Mouse (Mus musculus) ES-Bruce4 (cell line): ENCODE results near the gene Sap18. TPM values are rescaled to one million over a fixed set of nuclear protein-coding genes. Genes with fewer than 3 reads are reported as not detected.

Source experiments
- H3K27ac ChIP-seq: 2 replicates; pipeline ENCODE4 v1.5.1; 2012; ENCODE audit warnings: low read length, inconsistent platforms; ENCODE audit not compliant: insufficient read depth
- H3K27me3 ChIP-seq: 2 replicates; pipeline ENCODE4 v1.6.1; 2012; ENCODE audit warnings: mild to moderate bottlenecking, low read length, inconsistent platforms; ENCODE audit not compliant: control insufficient read depth, poor library complexity, insufficient read depth, severe bottlenecking
- H3K36me3 ChIP-seq: 2 replicates; pipeline ENCODE4 v1.6.1; 2012; ENCODE audit warnings: inconsistent platforms, mild to moderate bottlenecking, low read length, moderate library complexity; ENCODE audit not compliant: control insufficient read depth, poor library complexity, insufficient read depth, severe bottlenecking
- H3K4me1 ChIP-seq: one replicate; pipeline ENCODE4 v1.8.1; 2011; ENCODE audit warnings: low read length; ENCODE audit not compliant: control insufficient read depth, insufficient read depth
- H3K4me3 ChIP-seq: 2 replicates; pipeline ENCODE4 v1.5.1; 2011; ENCODE audit warnings: low read depth, mild to moderate bottlenecking, low read length
- H3K9ac ChIP-seq: 2 replicates; pipeline ENCODE4 v1.6.1; 2012; ENCODE audit warnings: low read depth, mild to moderate bottlenecking, inconsistent platforms; ENCODE audit not compliant: poor library complexity, severe bottlenecking
- H3K9me3 ChIP-seq: replicated peaks from 2 replicates; pipeline ENCODE4 v1.6.1; 2012; ENCODE audit warnings: mild to moderate bottlenecking, low read length, inconsistent platforms; ENCODE audit not compliant: control insufficient read depth, poor library complexity, insufficient read depth, severe bottlenecking
- CTCF ChIP-seq: IDR thresholded peaks from one replicate; pipeline ENCODE4 v1.8.1; 2011; ENCODE audit warnings: low read depth, low read length
- EP300 ChIP-seq: IDR thresholded peaks from 2 replicates; pipeline ENCODE4 v1.6.1; 2011; ENCODE audit warnings: low read depth, low read length; ENCODE audit not compliant: insufficient read depth
- POLR2A ChIP-seq: IDR thresholded peaks from one replicate; pipeline ENCODE4 v1.8.1; 2011; ENCODE audit warnings: low read length; ENCODE audit not compliant: insufficient read depth
- polyA plus RNA-seq: library from polyadenylated mRNA; stranded (reverse); fragments of >200 nt; gene quantifications from 2 replicates; pipeline ENCODE4 v1.2.4, GENCODE M21; 2011; ENCODE audit warnings: low read depth; ENCODE audit not compliant: missing spikeins, insufficient read depth, insufficient read length

Sap18 gene
- polyA plus RNA-seq, 1 experiment: 76.9 TPM

- H3K36me3 ChIP-seq: peaks cover 41% of the 10 kb centered on the region
Observed at GRCm38 (mm10) chr14:57811844-57812243, 13.9 kb downstream of the Sap18 start.

DNA sequence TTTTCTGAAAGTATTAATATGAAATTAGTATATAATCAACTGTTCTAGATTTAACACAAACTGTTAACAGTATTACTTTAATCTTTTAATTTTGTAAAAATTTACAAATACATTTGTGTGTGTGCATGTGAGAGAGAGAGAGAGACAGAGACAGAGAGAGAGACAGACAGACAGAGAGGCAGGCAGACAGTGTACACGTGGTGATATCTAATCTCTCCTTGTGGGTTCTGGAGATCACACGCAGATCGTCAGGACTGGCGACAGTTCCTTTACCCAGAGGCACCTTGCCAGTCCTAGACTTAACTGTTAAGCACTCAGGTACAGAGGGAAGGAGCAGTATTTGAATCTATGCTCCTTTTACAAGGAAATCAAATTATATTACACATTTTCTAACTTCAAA lies 22.9 kb downstream of the Sap18 start:
- no peak overlapping the region for H3K27ac ChIP-seq
- peaks cover 58% of the 10 kb centered on the region for H3K36me3 ChIP-seq
- H3K9ac ChIP-seq: no peak overlapping the region
- no peaks in the 10 kb centered on the region for H3K27me3 ChIP-seq
- H3K4me1 ChIP-seq: no peaks in the 10 kb centered on the region
- TF ChIP-seq EP300 (no peak), CTCF (no peak), POLR2A (no peak)
- no peaks in the 10 kb centered on the region for H3K9me3 ChIP-seq
- no peak overlapping the region for H3K4me3 ChIP-seq

More at GRCm38 (mm10) chr14:57811844-57812243, 13.9 kb downstream of the Sap18 start:
- H3K27me3 ChIP-seq: no peaks in the 10 kb centered on the region
- no peak overlapping the region for H3K9ac ChIP-seq
- H3K4me1 ChIP-seq: no peaks in the 10 kb centered on the region
- no peak overlapping the region for H3K27ac ChIP-seq
- H3K4me3 ChIP-seq: no peak overlapping the region
- TF ChIP-seq POLR2A: no peak
- no peak for TF ChIP-seq CTCF
- TF ChIP-seq EP300: no peak
- H3K9me3 ChIP-seq: no peaks in the 10 kb centered on the region

DNA sequence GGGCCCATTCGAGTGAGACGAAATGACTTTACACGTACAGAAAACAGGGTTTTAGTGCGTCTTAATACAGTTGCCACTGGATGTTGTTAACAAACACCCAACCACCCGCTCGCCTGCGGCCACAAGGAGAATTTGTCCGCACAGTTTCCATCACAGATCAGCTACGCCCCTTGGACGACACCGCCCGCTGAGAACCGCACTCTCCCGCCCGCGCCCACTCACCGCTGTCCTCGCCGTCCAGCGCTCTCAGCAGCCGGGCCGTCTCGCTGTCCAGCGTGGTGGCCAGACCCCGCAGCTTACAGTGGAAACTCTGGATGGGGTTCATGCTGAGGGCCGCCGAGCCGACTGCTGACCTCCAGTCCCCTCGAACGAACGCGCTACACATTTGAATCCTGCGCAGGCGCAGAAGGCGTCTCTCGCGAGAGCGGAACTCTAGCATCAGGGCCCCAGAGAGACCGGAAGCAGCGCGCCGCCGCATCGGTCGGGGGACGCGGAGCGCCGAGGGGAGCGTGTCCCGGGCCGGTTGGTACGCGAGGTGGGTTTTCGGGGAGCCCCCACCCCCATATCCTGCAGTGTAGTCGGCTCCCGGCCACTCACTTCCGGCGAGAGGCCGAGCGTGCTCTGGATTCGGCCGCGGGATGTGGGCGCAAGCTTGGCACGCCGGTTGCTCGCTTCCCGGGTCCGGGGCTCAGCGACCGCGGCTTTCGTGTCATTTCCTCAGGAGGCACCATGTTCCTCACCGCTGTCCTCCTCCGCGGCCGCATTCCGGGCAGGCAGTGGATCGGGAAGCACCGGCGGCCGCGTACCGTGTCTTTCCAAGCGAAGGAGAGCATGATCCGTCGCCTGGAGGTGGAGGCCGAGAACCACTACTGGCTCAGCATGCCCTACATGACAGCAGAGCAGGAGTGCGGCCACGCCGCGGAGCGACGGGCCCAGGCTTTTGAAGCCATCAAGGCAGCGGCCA lies 28.1 kb downstream of the Sap18 start, which contains the start of the genes Ska3 and Mrpl57:
Ska3 (minus strand) TSS at position 398 of the 964 bp plus-strand sequence.
Mrpl57 (plus strand) TSS at position 447 of the 964 bp plus-strand sequence.
- Histone ChIP-seq H3K27ac (peak within 1 kb of the TSS; percentile 64), H3K4me3 (peak within 1 kb of the TSS; percentile 83), H3K27me3 (no peaks in the 10 kb centered on the region), H3K4me1 (no peaks in the 10 kb centered on the region), H3K9me3 (no peaks in the 10 kb centered on the region), H3K9ac (peak within 1 kb of the TSS; percentile 79), H3K36me3 (peaks cover 21% of the 10 kb centered on the region)
- TF ChIP-seq CTCF: no peak
- no peak for TF ChIP-seq EP300
- TF ChIP-seq POLR2A: peak; percentile 84

- H3K4me1 ChIP-seq: no peaks in the 10 kb centered on the region
- H3K9me3 ChIP-seq: no peaks in the 10 kb centered on the region
- H3K36me3 ChIP-seq: peaks cover 9% of the 10 kb centered on the region
- peak overlapping the region; percentile 79 for H3K9ac ChIP-seq
- no peaks in the 10 kb centered on the region for H3K27me3 ChIP-seq
- H3K4me3 ChIP-seq: peak overlapping the region; percentile 17
- TF ChIP-seq POLR2A (no peak), EP300 (no peak), CTCF (no peak)
- no peak overlapping the region for H3K27ac ChIP-seq
Observed at GRCm38 (mm10) chr14:57827284-57827683, 29.3 kb downstream of the Sap18 start.

DNA sequence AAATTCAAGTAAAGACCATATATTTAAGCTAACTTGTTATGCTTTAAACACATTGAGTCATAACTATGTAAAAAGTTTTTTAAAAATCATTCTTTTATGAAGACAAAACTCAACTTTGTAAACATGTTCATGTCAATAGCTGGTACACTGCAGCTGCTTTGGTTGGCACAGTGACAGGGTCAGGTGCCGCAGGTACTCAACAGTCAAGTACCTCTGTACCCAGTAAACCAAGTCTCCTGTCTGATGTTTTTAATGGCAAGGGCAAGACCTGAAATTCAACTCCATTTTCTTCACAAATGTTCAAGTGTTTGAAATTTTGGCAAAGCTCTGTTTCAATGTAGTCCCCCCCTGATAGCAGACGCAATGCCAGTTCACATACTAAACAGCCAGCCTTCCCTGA lies 35.5 kb downstream of the Sap18 start:
- Histone ChIP-seq H3K9me3 (no peaks in the 10 kb centered on the region), H3K4me3 (no peak overlapping the region), H3K27me3 (no peaks in the 10 kb centered on the region), H3K36me3 (peaks cover 7% of the 10 kb centered on the region), H3K4me1 (no peaks in the 10 kb centered on the region), H3K27ac (no peak overlapping the region), H3K9ac (no peak overlapping the region)
- TF ChIP-seq POLR2A (no peak), EP300 (no peak), CTCF (no peak)

- H3K4me1 ChIP-seq: no peaks in the 10 kb centered on the region
- H3K36me3 ChIP-seq: peaks cover 9% of the 10 kb centered on the region
- H3K4me3 ChIP-seq: no peak overlapping the region
- no peak overlapping the region for H3K9ac ChIP-seq
- TF ChIP-seq EP300: no peak
- no peak for TF ChIP-seq CTCF
- no peak for TF ChIP-seq POLR2A
- no peaks in the 10 kb centered on the region for H3K9me3 ChIP-seq
- H3K27ac ChIP-seq: no peak overlapping the region
- no peaks in the 10 kb centered on the region for H3K27me3 ChIP-seq
Observed at GRCm38 (mm10) chr14:57835157-57835556, 37.2 kb downstream of the Sap18 start.
